Mouse (Mus musculus) neural tube, embryonic 11.5 days (tissue): Measurements from ENCODE around the gene Crtac1. TPM values are rescaled to one million over a fixed set of nuclear protein-coding genes. Genes with fewer than 3 reads are reported as not detected.

Source experiments
- ATAC-seq: fragments of 200-750 bp; cut with Nextera tagmentation; 2 replicates; pipeline ENCODE4 v1.8.0; 2017; ENCODE audit warnings: moderate number of reproducible peaks, mild to moderate bottlenecking, moderate TSS enrichment, moderate library complexity; ENCODE audit not compliant: insufficient read depth, low FRiP score, low TSS enrichment
- DNase-seq: peaks from one replicate; pipeline ENCODE4 v3.0.0-alpha.2; 2015; ENCODE audit warnings: low spot score
- H3K27ac ChIP-seq: fragments of 300-500 bp; sonication (generic); 2 replicates; pipeline ENCODE4 v1.5.1; 2014; ENCODE audit warnings: low read depth, mild to moderate bottlenecking, low read length
- H3K27me3 ChIP-seq: fragments of 300-500 bp; sonication (generic); 2 replicates; pipeline ENCODE4 v1.6.1; 2014; ENCODE audit warnings: mild to moderate bottlenecking, low read length, mixed read lengths; ENCODE audit not compliant: control insufficient read depth, insufficient read depth
- H3K36me3 ChIP-seq: fragments of 300-500 bp; sonication (generic); 2 replicates; pipeline ENCODE4 v1.6.1; 2014; ENCODE audit warnings: mild to moderate bottlenecking, low read length, moderate library complexity, mixed read lengths; ENCODE audit not compliant: control insufficient read depth, insufficient read depth
- H3K4me1 ChIP-seq: fragments of 300-500 bp; sonication (generic); 2 replicates; pipeline ENCODE4 v1.6.1; 2014; ENCODE audit warnings: low read length, mixed read lengths; ENCODE audit not compliant: control insufficient read depth, insufficient read depth
- H3K4me2 ChIP-seq: fragments of 300-500 bp; sonication (generic); 2 replicates; pipeline ENCODE4 v1.6.1; 2014; ENCODE audit warnings: low read depth, mild to moderate bottlenecking, moderate library complexity
- H3K4me3 ChIP-seq: fragments of 300-500 bp; sonication (generic); 2 replicates; pipeline ENCODE4 v1.5.1; 2014; ENCODE audit warnings: low read depth, low read length
- H3K9ac ChIP-seq: fragments of 300-500 bp; sonication (generic); 2 replicates; pipeline ENCODE4 v1.6.1; 2014; ENCODE audit warnings: mild to moderate bottlenecking, low read length
- H3K9me3 ChIP-seq: fragments of 300-500 bp; sonication (generic); 2 replicates; pipeline ENCODE4 v1.6.1; 2016; ENCODE audit warnings: low read length; ENCODE audit not compliant: control insufficient read depth
- WGBS: fragments of 180-500 bp; shearing (Covaris S2); extraction: QIAGEN DNeasy Blood & Tissue Kit; methylation state at CpG from one replicate; pipeline ENCODE4 v1.1.7; 2014; 5-methylcytosine and 5-hydroxymethylcytosine counted together
- polyA plus RNA-seq: library from polyadenylated mRNA; unstranded; fragments of >200 nt; fragmentation: Nextera tagmentation; extraction: Ambion mirVana; gene quantifications from 2 replicates; pipeline ENCODE4 v1.2.1, GENCODE M21; 2014

Crtac1 gene
- polyA plus RNA-seq, 1 experiment from 2014 or later = 35.0 TPM

- no peak overlapping the region for H3K27ac ChIP-seq
- DNase-seq = no peak
- H3K27me3 ChIP-seq = no peaks in the 10 kb centered on the region
- no peak overlapping the region for H3K9ac ChIP-seq
- no peak overlapping the region for H3K4me3 ChIP-seq
- ATAC-seq = no peak
- H3K4me2 ChIP-seq = no peak overlapping the region
- WGBS = 87% methylated on average over 12 of the region's 13 CpGs
- H3K36me3 ChIP-seq = no peaks in the 10 kb centered on the region; the same call in 1 of the 2 replicates
- peaks cover 11% of the 10 kb centered on the region for H3K4me1 ChIP-seq
- H3K9me3 ChIP-seq = no peaks in the 10 kb centered on the region
These were observed 127.1 kb downstream of the Crtac1 start for GRCm38 (mm10) chr19:42304506-42304905.

- H3K4me2 ChIP-seq = no peak overlapping the region
- no peaks in the 10 kb centered on the region for H3K27me3 ChIP-seq
- no peaks in the 10 kb centered on the region for H3K9me3 ChIP-seq
- WGBS = 70% methylated on average over 12 of the region's 12 CpGs
- H3K27ac ChIP-seq = no peak overlapping the region
- no peak overlapping the region for H3K9ac ChIP-seq
- no peak overlapping the region for H3K4me3 ChIP-seq
- no peak for DNase-seq
- peaks cover 11% of the 10 kb centered on the region for H3K4me1 ChIP-seq
- no peaks in the 10 kb centered on the region; the same call in 1 of the 2 replicates for H3K36me3 ChIP-seq
- ATAC-seq = no peak
These were observed 128.3 kb downstream of the Crtac1 start for GRCm38 (mm10) chr19:42303210-42303813.

GRCm38 (mm10) chr19:42293216-42293615 is 138.4 kb downstream of the Crtac1 start:
- Histone ChIP-seq H3K9ac (no peak overlapping the region), H3K9me3 (no peaks in the 10 kb centered on the region), H3K27ac (no peak overlapping the region), H3K27me3 (no peaks in the 10 kb centered on the region), H3K4me3 (no peak overlapping the region), H3K4me1 (peaks cover 6% of the 10 kb centered on the region), H3K4me2 (no peak overlapping the region), H3K36me3 (no peaks in the 10 kb centered on the region)
- ATAC-seq (no peak), DNase-seq (no peak)
- WGBS = 87% methylated on average over 6 of the region's 6 CpGs

GRCm38 (mm10) chr19:42292106-42292505 is 139.5 kb downstream of the Crtac1 start:
- DNase-seq (no peak), ATAC-seq (no peak)
- Histone ChIP-seq H3K27me3 (no peaks in the 10 kb centered on the region), H3K9ac (no peak overlapping the region), H3K4me2 (no peak overlapping the region), H3K36me3 (no peaks in the 10 kb centered on the region), H3K27ac (no peak overlapping the region), H3K9me3 (no peaks in the 10 kb centered on the region), H3K4me1 (peaks cover 6% of the 10 kb centered on the region), H3K4me3 (no peak overlapping the region)
- 53% methylated on average over 8 of the region's 8 CpGs for WGBS

GRCm38 (mm10) chr19:42290954-42291661 is 140.5 kb downstream of the Crtac1 start:
- H3K4me3 ChIP-seq = no peak overlapping the region
- no peak overlapping the region for H3K9ac ChIP-seq
- DNase-seq = no peak
- WGBS = 22% methylated on average over 7 of the region's 7 CpGs
- no peak for ATAC-seq
- H3K27ac ChIP-seq = no peak overlapping the region
- no peaks in the 10 kb centered on the region for H3K9me3 ChIP-seq
- H3K27me3 ChIP-seq = no peaks in the 10 kb centered on the region
- H3K4me2 ChIP-seq = no peak overlapping the region
- peaks cover 6% of the 10 kb centered on the region for H3K4me1 ChIP-seq
- H3K36me3 ChIP-seq = no peaks in the 10 kb centered on the region

GRCm38 (mm10) chr19:42288361-42288760 is 143.2 kb downstream of the Crtac1 start:
- H3K4me3 ChIP-seq = no peak overlapping the region
- 55% methylated on average over 4 of the region's 4 CpGs for WGBS
- H3K27ac ChIP-seq = no peak overlapping the region
- DNase-seq (no peak), ATAC-seq (no peak)
- H3K4me1 ChIP-seq = peaks cover 6% of the 10 kb centered on the region
- H3K4me2 ChIP-seq = no peak overlapping the region
- no peaks in the 10 kb centered on the region for H3K9me3 ChIP-seq
- no peaks in the 10 kb centered on the region for H3K27me3 ChIP-seq
- no peaks in the 10 kb centered on the region for H3K36me3 ChIP-seq
- no peak overlapping the region for H3K9ac ChIP-seq

- DNase-seq (no peak), ATAC-seq (no peak)
- H3K9ac ChIP-seq = no peak overlapping the region
- no peaks in the 10 kb centered on the region for H3K4me1 ChIP-seq
- WGBS = 80% methylated on average over 8 of the region's 8 CpGs
- H3K27ac ChIP-seq = no peak overlapping the region
- H3K27me3 ChIP-seq = no peaks in the 10 kb centered on the region
- no peaks in the 10 kb centered on the region for H3K36me3 ChIP-seq
- H3K4me2 ChIP-seq = no peak overlapping the region
- no peaks in the 10 kb centered on the region for H3K9me3 ChIP-seq
- H3K4me3 ChIP-seq = no peak overlapping the region
These were observed 147.4 kb downstream of the Crtac1 start for GRCm38 (mm10) chr19:42284178-42284577.

GRCm38 (mm10) chr19:42279611-42280010 is 152.0 kb downstream of the Crtac1 start:
- Histone ChIP-seq H3K9ac (no peak overlapping the region), H3K27me3 (no peaks in the 10 kb centered on the region), H3K4me2 (no peak overlapping the region), H3K9me3 (no peaks in the 10 kb centered on the region), H3K4me3 (no peak overlapping the region), H3K36me3 (no peaks in the 10 kb centered on the region), H3K27ac (no peak overlapping the region), H3K4me1 (no peaks in the 10 kb centered on the region)
- no peak for DNase-seq
- ATAC-seq = no peak
- WGBS = 63% methylated on average over 3 of the region's 3 CpGs

- WGBS = 86% methylated on average over 5 of the region's 5 CpGs
- Histone ChIP-seq H3K9me3 (no peaks in the 10 kb centered on the region), H3K4me2 (no peak overlapping the region), H3K27ac (no peak overlapping the region), H3K9ac (no peak overlapping the region), H3K27me3 (no peaks in the 10 kb centered on the region), H3K4me3 (no peak overlapping the region), H3K4me1 (no peaks in the 10 kb centered on the region), H3K36me3 (no peaks in the 10 kb centered on the region)
- DNase-seq = no peak
- ATAC-seq = no peak
These were observed 153.1 kb downstream of the Crtac1 start for GRCm38 (mm10) chr19:42278461-42278860.
